Mouse (Mus musculus): Measurements from ENCODE around the gene Atp9a.

Atp9a gene

DNA sequence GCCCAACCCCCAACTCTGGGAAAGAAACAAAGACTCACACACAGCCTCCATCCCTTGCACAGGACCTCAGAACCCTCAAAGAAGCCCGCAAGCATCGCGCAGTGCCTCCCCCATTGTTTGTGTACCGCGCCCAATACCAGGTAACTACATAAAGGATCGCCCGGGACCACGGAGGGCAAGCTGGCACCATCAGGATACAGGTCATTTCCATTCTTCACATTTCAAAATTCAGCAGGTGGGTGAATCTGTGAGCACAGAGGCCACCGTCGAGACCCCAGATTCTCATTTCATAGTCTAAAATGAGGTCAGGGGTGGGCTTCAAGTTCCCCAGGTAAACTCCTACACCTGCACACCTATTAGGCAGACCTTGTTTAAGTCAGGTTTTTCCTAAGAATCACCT lies 1.7 kb downstream of the Atp9a start:
- DNase-seq (ENCODE audit: inconsistent ontology term), result no peak

DNA sequence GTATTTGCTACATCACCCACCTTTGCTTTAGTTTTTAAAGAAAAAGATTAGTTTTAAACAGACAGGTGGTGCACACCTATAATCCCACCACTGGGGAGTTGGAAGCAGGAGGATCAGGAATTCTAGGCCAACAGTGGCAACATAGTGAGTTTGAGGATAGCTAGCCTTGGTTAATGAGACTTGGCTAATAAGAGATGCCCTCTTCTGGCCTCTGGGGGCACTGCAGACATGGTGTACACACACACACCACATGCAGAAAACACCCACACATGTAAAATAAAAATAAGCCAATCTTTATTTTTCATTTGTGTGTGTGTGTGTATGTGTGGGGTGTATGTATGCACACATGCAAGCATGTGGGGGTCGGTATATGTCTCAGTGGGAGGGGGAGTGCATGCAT lies 3.4 kb downstream of the Atp9a start:
- DNase-seq (ENCODE audit: inconsistent ontology term), result no peak

DNA sequence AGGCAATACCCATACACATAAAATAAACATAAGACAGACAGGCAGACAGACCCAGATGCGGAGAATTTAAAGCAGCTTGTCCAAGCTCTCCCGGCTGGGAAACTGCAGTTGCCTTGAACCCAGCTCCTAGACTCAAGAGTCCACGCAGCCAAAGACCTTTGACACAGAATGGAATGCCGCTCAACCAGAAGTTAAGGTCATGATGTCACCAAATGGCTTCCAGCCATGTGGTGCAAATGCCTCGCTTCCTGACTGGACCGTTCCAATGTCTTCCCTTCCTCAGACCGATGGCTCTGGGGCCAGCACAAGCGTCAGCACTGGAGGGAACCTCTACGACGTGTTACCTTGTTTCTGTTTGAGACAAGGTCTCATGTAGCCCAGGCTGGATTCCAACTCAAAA lies 4.3 kb downstream of the Atp9a start:
- no peak for DNase-seq (ENCODE audit: inconsistent ontology term)

- peak; percentile 41 for DNase-seq (ENCODE audit: inconsistent ontology term)
Measured at GRCm38 (mm10) chr2:168734023-168734422, 8.2 kb downstream of the Atp9a start.

GRCm38 (mm10) chr2:168731258-168731657 lies 11.0 kb downstream of the Atp9a start:
- no peak for DNase-seq (ENCODE audit: inconsistent ontology term)

- no peak for DNase-seq (ENCODE audit: inconsistent ontology term)
Measured at GRCm38 (mm10) chr2:168729736-168730135, 12.5 kb downstream of the Atp9a start.

DNA sequence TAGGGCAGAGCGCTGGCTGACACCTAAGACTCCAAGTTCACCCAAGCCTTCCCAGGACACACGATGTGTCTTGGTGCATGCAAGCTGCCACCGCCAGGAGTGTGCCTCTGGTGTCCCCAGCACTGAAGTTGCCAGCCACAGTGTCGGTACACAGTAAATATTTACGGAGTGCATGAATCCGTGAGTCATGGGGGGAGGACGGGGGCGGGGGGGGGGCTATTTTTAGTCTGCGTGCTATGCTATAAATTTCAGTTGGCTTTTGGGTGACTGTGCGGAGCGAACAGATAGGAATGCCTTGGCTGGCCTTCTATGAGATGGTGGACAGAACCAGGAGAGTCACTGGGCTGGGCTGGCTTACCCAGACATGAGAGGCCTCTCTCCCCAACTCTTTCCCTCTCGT lies 14.2 kb downstream of the Atp9a start:
- DNase-seq (ENCODE audit: inconsistent ontology term), result no peak

- peak; percentile 37 for DNase-seq (ENCODE audit: inconsistent ontology term)
Measured at GRCm38 (mm10) chr2:168726007-168726406, 16.2 kb downstream of the Atp9a start.

DNA sequence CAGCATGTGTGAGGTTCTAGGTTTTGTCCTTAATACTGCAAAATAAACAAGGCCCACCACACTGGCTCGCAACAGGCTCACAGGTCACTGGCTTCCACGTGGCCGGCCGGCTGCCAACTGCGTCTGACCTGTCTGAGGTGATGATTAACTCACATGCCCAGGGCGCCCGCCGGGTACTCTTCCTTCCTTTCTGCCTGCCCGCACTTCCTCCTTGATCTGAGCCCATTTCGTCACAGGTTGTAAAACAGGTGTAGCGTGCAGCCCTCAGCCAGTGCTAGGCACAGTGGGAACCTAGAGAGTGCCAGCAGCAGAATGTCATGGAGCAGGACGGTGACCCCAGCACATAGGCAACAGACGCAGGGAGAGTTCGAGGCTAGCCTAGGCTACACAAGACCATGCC lies 20.9 kb downstream of the Atp9a start:
- DNase-seq (ENCODE audit: inconsistent ontology term), result no peak

DNA sequence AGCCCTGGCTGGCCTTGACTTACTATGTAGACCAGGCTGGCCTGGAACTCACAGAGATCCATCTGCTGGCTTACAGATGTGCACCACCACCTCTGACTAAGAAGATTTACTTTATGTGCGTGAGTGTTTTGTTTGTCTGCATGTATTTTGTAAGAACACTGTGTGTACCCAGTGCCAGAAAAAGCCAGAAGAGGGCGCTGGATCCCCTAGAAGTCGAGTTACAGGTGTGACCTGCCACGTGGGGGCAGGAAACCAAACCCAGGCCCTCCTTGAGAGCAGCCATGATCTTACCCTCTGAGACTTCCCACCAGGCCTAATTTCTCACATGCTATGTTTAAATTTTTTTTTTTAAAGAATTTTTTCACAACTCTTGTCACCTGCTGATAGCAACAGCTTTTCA lies 22.5 kb downstream of the Atp9a start:
- no peak for DNase-seq (ENCODE audit: inconsistent ontology term)

DNA sequence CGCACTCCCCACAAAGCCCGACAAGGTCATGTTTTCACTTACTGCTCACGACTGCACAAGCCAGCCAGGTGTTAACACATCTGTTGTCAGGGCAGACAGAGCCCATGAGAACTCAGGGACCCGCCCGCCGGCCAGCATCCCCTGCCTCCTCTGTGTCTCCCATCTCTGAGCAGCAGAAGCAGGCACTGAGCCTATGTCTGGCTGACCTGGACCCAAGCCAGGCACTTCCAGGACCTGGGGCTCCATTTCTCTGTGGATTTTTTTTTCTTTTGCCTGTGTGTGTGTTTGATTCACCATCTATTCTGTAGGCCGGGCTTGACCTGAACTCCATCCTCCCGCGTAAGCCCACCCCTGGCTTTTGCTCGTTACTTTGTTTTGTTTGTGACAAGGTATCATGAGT lies 23.5 kb downstream of the Atp9a start:
- DNase-seq (ENCODE audit: inconsistent ontology term), result no peak

DNA sequence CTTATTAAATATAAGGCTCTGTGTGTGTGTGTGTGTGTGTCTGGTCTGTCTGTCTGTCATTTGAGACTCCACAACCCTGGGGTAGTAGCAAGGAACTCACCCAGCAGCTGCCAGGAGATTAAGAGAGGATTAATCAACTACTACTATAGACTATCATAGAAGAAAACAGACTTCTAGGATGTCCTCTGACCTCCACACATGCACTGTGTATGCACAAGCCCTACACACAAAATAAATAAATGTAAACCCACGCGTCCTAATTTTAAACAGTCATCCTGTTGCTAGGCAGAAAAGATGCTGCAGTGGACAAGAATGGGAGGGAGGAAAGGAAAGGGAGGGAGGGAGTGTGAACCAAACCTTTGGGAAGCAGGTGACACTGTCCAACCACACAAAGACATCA lies 23.9 kb downstream of the Atp9a start:
- DNase-seq (ENCODE audit: inconsistent ontology term), result no peak

GRCm38 (mm10) chr2:168712199-168713176 lies 29.7 kb downstream of the Atp9a start:
- no peak for DNase-seq (ENCODE audit: inconsistent ontology term)

DNA sequence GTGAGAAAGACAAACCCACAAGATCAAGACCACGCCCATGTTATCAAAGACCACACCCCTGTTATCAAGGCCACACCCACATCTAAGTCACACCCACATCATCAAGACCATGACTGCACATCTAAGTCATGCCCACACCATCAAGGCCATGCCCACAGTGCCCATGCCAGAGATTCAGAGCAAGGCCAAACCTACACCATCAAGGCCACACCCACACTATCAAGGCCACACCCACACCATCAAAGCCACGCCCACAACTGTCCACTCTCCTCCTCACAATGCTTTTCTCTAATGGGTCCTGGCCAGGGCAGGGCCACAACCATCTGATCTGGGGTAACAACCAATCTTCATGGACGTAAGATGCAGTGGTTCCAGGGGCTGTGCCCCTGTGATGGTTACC lies 31.2 kb downstream of the Atp9a start:
- DNase-seq (ENCODE audit: inconsistent ontology term), result no peak

DNA sequence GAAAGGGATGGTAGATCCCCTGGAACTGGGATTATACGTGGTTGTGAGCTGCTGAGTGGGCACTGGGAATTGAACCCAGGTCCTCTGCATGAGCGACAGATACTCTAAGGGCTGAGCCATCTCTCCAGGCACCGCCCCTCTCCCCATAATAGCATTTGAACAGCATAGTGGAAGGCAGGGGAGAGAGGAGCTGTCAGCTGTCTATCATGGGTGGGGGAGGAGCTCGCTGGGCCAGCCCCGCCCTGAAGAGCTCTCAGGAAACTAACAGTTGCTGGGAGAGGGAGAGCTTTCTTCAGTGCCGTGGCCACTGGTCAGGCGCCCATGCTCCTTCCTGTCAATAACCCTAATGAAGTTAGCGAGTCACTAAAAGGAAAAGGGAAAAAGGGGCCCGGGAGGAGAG lies 34.4 kb downstream of the Atp9a start:
- no peak for DNase-seq (ENCODE audit: inconsistent ontology term)

DNA sequence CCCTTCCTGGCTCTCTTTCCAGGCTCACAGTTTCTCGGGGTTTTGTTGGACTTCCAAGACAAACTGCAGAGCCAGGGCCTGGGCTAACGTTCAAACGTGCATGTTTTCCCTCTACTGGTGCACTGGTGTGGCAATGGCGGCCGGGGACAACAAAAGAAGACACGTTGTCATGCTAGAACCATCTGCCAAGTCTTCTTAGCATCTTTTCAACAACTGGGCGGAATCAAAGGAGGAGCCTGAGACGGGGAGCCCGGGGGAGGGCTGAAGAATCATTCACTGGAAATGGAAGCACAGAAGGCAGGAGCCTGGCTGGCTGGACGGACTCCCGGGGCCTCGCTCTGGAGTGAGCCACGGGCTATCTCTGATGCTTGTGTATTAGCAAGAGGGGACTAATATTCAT lies 39.9 kb downstream of the Atp9a start:
- peak; percentile 93 for DNase-seq (ENCODE audit: inconsistent ontology term)

GRCm38 (mm10) chr2:168695027-168695403 lies 47.2 kb downstream of the Atp9a start:
- no peak for DNase-seq (ENCODE audit: inconsistent ontology term)

GRCm38 (mm10) chr2:168694379-168695026 lies 47.7 kb downstream of the Atp9a start:
- DNase-seq (ENCODE audit: inconsistent ontology term), result peak; percentile 59

- DNase-seq (ENCODE audit: inconsistent ontology term), result peak; percentile 38
Measured at GRCm38 (mm10) chr2:168691774-168692173, 50.4 kb downstream of the Atp9a start.

DNA sequence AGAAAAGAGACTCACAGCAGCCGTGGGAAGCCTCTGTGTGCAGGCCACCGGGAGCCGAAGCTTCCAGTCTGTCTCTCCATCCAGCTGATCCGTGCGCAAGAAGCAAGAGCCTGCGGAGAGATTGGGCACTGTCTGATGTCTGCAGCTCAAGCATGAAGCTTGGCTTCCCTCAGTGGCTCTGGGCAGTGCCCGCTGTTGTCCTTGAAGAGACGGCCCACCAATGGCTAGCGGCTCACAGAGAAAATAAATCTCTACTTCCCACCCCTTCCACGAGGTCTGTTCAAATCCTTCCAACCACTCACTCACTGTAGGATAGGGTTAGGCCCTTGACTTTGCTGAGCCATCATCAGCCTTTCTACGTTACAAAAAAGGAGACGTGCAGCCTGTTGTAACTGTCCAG lies 54.9 kb downstream of the Atp9a start:
- DNase-seq (ENCODE audit: inconsistent ontology term), result no peak

DNA sequence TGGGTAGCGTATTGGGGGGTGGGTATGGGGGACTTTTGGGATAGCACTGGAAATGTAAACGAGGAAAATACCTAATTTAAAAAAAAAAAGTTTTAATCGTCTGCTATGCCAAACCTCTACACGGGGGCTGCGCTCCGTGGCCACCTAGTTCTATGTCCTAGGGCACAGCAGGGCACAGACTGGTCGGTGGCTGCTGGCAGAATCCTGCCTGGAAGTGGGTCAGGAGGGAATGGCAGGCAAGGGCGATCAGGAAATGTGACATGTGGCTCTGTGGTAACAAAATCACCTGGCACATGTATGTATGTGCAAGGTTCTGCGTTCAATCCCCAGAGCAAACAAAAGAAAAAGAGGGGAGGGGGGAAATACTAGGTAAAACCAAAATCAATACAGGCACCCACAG lies 56.3 kb downstream of the Atp9a start:
- no peak for DNase-seq (ENCODE audit: inconsistent ontology term)

DNA sequence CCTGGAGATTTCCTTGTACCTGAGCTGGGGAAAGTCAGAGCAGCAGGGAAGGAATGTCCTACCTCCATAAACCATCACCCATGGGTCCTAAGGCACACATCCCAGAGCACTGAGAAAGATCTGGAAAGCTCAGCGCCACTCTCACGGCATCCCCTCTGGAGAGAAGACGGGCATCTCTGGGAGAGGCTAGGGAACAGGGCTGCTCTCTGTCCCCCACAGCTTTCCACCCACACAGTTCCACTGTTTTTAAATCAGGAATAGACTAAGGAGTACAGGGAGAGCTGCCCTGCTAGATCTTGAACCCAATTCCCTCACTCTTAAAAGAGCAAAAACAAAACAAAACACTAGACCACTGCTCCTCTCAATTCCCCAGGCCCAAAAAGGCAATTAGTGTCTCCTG lies 57.5 kb downstream of the Atp9a start:
- DNase-seq (ENCODE audit: inconsistent ontology term), result no peak

DNA sequence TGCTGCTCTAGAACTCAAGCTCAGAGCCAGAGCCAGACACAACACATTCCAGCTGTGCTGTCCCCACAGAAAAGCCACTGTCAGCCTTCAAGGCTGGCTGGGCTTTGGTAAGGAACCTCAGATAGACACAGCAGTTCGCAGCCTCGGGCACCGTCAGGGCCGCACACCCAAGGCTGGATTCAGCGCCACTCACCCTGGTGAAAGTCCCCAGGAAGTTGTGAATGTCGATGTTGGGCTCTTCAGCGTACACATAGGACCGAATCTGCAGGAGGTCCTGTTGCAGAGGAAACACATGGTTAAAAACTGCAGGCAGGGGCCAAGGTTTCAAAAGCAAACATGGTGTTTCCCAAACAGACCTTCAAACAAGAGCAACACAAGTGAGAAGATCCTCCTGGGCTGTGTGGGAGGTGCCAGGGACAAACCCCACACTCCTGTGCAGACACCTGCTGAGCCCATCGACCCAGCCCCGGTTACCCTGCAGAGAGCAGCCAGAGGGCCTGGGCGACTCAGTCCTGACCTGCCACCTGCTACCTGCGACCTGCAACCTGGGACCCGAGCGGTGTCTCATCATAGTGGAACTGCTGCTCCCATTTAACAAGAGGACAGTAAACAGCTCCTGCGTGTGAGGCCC lies 58.6 kb downstream of the Atp9a start:
- no peak for DNase-seq (ENCODE audit: inconsistent ontology term)
